Mouse (Mus musculus) MEL (cell line): Measurements from ENCODE around the gene Diaph2. TPM values are rescaled to one million over a fixed set of nuclear protein-coding genes. Genes with fewer than 3 reads are reported as not detected.

ENCODE experiments used
- DNase-seq: peaks from one replicate; pipeline ENCODE4 v3.0.0; 2011; ENCODE audit warnings: low read depth, low spot score
- H3K27ac ChIP-seq: 2 replicates; pipeline ENCODE4 v1.5.1; 2012; ENCODE audit warnings: low read depth, mild to moderate bottlenecking, control low read depth, low read length, moderate library complexity; ENCODE audit not compliant: control insufficient read depth
- H3K27me3 ChIP-seq, 2 experiments: fragments of 150-350 bp in 1 of 2; sonication (generic) in 1 of 2; 2 replicates each; pipeline ENCODE4 v1.6.1; 2012; ENCODE audit warnings: low read length in 2 of 2, mild to moderate bottlenecking in 2 of 2, improper control_type of control experiment in 1 of 2, moderate library complexity in 1 of 2; ENCODE audit not compliant: insufficient read depth in 2 of 2, control insufficient read depth in 1 of 2
- H3K36me3 ChIP-seq, 2 experiments: 2 replicates each; pipeline ENCODE4 v1.6.1; 2012 to 2014; ENCODE audit warnings: low read length in 2 of 2, improper control_type of control experiment in 1 of 2, inconsistent platforms in 1 of 2, mild to moderate bottlenecking in 1 of 2; ENCODE audit not compliant: insufficient read depth in 2 of 2, control insufficient read depth in 1 of 2
- H3K4me1 ChIP-seq, 2 experiments: fragments of 150-350 bp in 1 of 2; sonication (generic) in 1 of 2; 2 replicates each; pipeline ENCODE4 v1.6.1; 2012; ENCODE audit warnings: low read length in 2 of 2, improper control_type of control experiment in 1 of 2, mild to moderate bottlenecking in 1 of 2; ENCODE audit not compliant: insufficient read depth in 2 of 2, control insufficient read depth in 1 of 2
- H3K4me3 ChIP-seq, 2 experiments: fragments of 150-350 bp in 1 of 2; sonication (generic) in 1 of 2; 2 replicates each; pipeline ENCODE4 v1.5.1; 2012; ENCODE audit warnings: low read depth in 2 of 2, low read length in 2 of 2, mild to moderate bottlenecking in 2 of 2, moderate library complexity in 2 of 2, control low read depth in 1 of 2, improper control_type of control experiment in 1 of 2; ENCODE audit not compliant: control insufficient read depth in 1 of 2, insufficient read depth in 1 of 2
- H3K79me2 ChIP-seq: 2 replicates; pipeline ENCODE4 v1.6.1; 2012; ENCODE audit warnings: mild to moderate bottlenecking, low read length, moderate library complexity; ENCODE audit not compliant: control insufficient read depth, poor library complexity, insufficient read depth
- H3K9ac ChIP-seq: 2 replicates; pipeline ENCODE4 v1.6.1; 2012; ENCODE audit warnings: low read depth, mild to moderate bottlenecking, control low read depth, low read length, moderate library complexity; ENCODE audit not compliant: control insufficient read depth, poor library complexity, severe bottlenecking
- H3K9me3 ChIP-seq: fragments of 150-350 bp; sonication (generic); replicated peaks from 2 replicates; pipeline ENCODE4 v1.6.1; 2012; ENCODE audit warnings: mild to moderate bottlenecking, low read length, improper control_type of control experiment, moderate library complexity; ENCODE audit not compliant: insufficient read depth
- CHD1 ChIP-seq: IDR thresholded peaks from 2 replicates; pipeline ENCODE4 v1.6.1; 2012; ENCODE audit warnings: low read depth, mild to moderate bottlenecking, inconsistent platforms, low read length, improper control_type of control experiment
- CHD2 ChIP-seq: IDR thresholded peaks from 2 replicates; pipeline ENCODE4 v1.6.1; 2011; ENCODE audit warnings: low read length, improper control_type of control experiment
- E2F4 ChIP-seq: IDR thresholded peaks from 2 replicates; pipeline ENCODE4 v1.6.1; 2011; ENCODE audit warnings: low read depth, low read length, improper control_type of control experiment, borderline replicate concordance
- ELF1 ChIP-seq: IDR thresholded peaks from 2 replicates; pipeline ENCODE4 v1.6.1; 2014; ENCODE audit warnings: low read depth, mild to moderate bottlenecking, inconsistent platforms, low read length, improper control_type of control experiment, moderate library complexity
- EP300 ChIP-seq, 2 experiments: IDR thresholded peaks; 2 replicates each; pipeline ENCODE4 v1.6.1; 2011; ENCODE audit warnings: improper control_type of control experiment in 2 of 2, low read length in 2 of 2, low read depth in 1 of 2, mild to moderate bottlenecking in 1 of 2
- ETS1 ChIP-seq: IDR thresholded peaks from 2 replicates; pipeline ENCODE4 v1.6.1; 2012; ENCODE audit warnings: low read depth, mild to moderate bottlenecking, inconsistent platforms, low read length, improper control_type of control experiment, moderate library complexity
- GATA1 ChIP-seq: IDR thresholded peaks from 2 replicates; pipeline ENCODE4 v1.6.1; 2011; ENCODE audit warnings: low read depth, low read length, improper control_type of control experiment
- JUND ChIP-seq: IDR thresholded peaks from 2 replicates; pipeline ENCODE4 v1.6.1; 2011; ENCODE audit warnings: low read depth, mild to moderate bottlenecking, improper control_type of control experiment, low read length
- MAX ChIP-seq: IDR thresholded peaks from 2 replicates; pipeline ENCODE4 v1.6.1; 2011; ENCODE audit warnings: low read length, improper control_type of control experiment
- MAZ ChIP-seq: IDR thresholded peaks from 2 replicates; pipeline ENCODE4 v1.6.1; 2012; ENCODE audit warnings: low read depth, mild to moderate bottlenecking, inconsistent platforms, low read length, improper control_type of control experiment
- MEF2A ChIP-seq: IDR thresholded peaks from 2 replicates; pipeline ENCODE4 v1.6.1; 2014; ENCODE audit warnings: low read depth, mild to moderate bottlenecking, inconsistent platforms, low read length, improper control_type of control experiment; ENCODE audit not compliant: poor library complexity, insufficient replicate concordance, severe bottlenecking; ENCODE audit errors: extremely low read depth
- MXI1 ChIP-seq: IDR thresholded peaks from 2 replicates; pipeline ENCODE4 v1.6.1; 2011; ENCODE audit warnings: mild to moderate bottlenecking, low read depth, low read length, improper control_type of control experiment
- MYB ChIP-seq: IDR thresholded peaks from 2 replicates; pipeline ENCODE4 v1.6.1; 2011; ENCODE audit warnings: mild to moderate bottlenecking, low read depth, low read length, improper control_type of control experiment
- MYC ChIP-seq: IDR thresholded peaks from 2 replicates; pipeline ENCODE4 v1.6.1; 2011; ENCODE audit warnings: low read depth, mild to moderate bottlenecking, low read length, improper control_type of control experiment, moderate library complexity
- NELFE ChIP-seq: IDR thresholded peaks from 2 replicates; pipeline ENCODE4 v1.6.1; 2011; ENCODE audit warnings: low read depth, low read length, improper control_type of control experiment
- RAD21 ChIP-seq: IDR thresholded peaks from 2 replicates; pipeline ENCODE4 v1.6.1; 2011; ENCODE audit warnings: mild to moderate bottlenecking, low read depth, low read length, improper control_type of control experiment
- RCOR1 ChIP-seq: IDR thresholded peaks from 2 replicates; pipeline ENCODE4 v1.6.1; 2012; ENCODE audit warnings: low read depth, mild to moderate bottlenecking, inconsistent platforms, low read length, improper control_type of control experiment
- SIN3A ChIP-seq: IDR thresholded peaks from 2 replicates; pipeline ENCODE4 v1.6.1; 2012; ENCODE audit warnings: low read length, improper control_type of control experiment, inconsistent platforms
- SMC3 ChIP-seq: IDR thresholded peaks from 2 replicates; pipeline ENCODE4 v1.6.1; 2011; ENCODE audit warnings: low read depth, low read length, improper control_type of control experiment
- TAL1 ChIP-seq: IDR thresholded peaks from 2 replicates; pipeline ENCODE4 v1.6.1; 2012; ENCODE audit warnings: mild to moderate bottlenecking, inconsistent platforms, low read length, moderate library complexity, mixed read lengths
- USF1 ChIP-seq: IDR thresholded peaks from 2 replicates; pipeline ENCODE4 v1.6.1; 2014; ENCODE audit warnings: low read depth, mild to moderate bottlenecking, inconsistent platforms, low read length, improper control_type of control experiment, moderate library complexity
- USF2 ChIP-seq, 2 experiments: IDR thresholded peaks; 2 replicates each; pipeline ENCODE4 v1.6.1; 2011 to 2012; ENCODE audit warnings: improper control_type of control experiment in 2 of 2, low read length in 2 of 2, borderline replicate concordance in 1 of 2, inconsistent platforms in 1 of 2, low read depth in 1 of 2, mild to moderate bottlenecking in 1 of 2; ENCODE audit not compliant: insufficient read depth in 1 of 2
- ZC3H11A ChIP-seq: IDR thresholded peaks from 2 replicates; pipeline ENCODE4 v1.6.1; 2012; ENCODE audit warnings: low read depth, mild to moderate bottlenecking, inconsistent platforms, low read length, improper control_type of control experiment
- ZNF384 ChIP-seq: IDR thresholded peaks from 2 replicates; pipeline ENCODE4 v1.6.1; 2012; ENCODE audit warnings: low read depth, mild to moderate bottlenecking, inconsistent platforms, low read length, improper control_type of control experiment
- polyA plus RNA-seq, 2 experiments: library from polyadenylated mRNA; stranded (reverse) in 1 of 2; unstranded in 1 of 2; fragments of >175 nt in 1 of 2; fragments of >200 nt in 1 of 2; gene quantifications; 2 replicates each; pipeline versions ENCODE4 v1.2.1 to v1.2.4; 2012; ENCODE audit warnings: low replicate concordance in 2 of 2, low read depth in 1 of 2; ENCODE audit not compliant: insufficient read length in 2 of 2, insufficient read depth in 1 of 2, missing spikeins in 1 of 2
- total RNA-seq: library from RNA; depleted of rRNA; stranded (reverse); fragments of 300-350 nt; gene quantifications from 2 replicates; pipeline ENCODE4 v1.2.3, GENCODE M21; 2012

Gene Diaph2
- total and polyA plus RNA-seq, 3 experiments = 0.03 TPM; not detected in 2

DNA sequence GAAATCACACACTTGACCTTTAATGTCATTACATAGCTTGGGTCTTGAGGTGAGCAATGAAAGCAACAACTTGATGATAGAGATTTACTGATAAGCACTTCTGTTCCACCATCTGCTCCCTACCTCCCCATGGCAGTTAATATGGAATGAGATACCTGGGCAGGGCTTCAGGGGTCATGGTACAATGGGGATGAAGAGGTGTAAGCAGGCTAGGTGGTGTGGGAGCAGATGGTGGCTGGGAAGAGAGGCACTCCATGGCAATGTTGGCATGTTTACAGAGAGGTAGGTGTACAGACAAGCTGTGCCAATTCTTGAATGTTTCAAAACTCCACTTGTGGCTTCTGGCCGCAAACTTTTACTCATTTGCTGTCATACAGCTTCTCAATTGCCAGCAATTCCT is 402.6 kb downstream of the Diaph2 start:
- DNase-seq = no peak
- no peak for TF ChIP-seq ZC3H11A
- H3K9me3 ChIP-seq = no peaks in the 10 kb centered on the region
- no peak overlapping the region for H3K4me3 ChIP-seq
- no peaks in the 10 kb centered on the region for H3K36me3 ChIP-seq
- H3K27ac ChIP-seq = no peak overlapping the region
- H3K4me1 ChIP-seq = no peaks in the 10 kb centered on the region
- H3K79me2 ChIP-seq = no peaks in the 10 kb centered on the region
- H3K9ac ChIP-seq = no peak overlapping the region
- no peaks in the 10 kb centered on the region for H3K27me3 ChIP-seq

GRCm38 (mm10) chrX:130173126-130173525 is 423.6 kb downstream of the Diaph2 start:
- H3K9ac ChIP-seq = no peak overlapping the region
- no peak overlapping the region for H3K27ac ChIP-seq
- H3K79me2 ChIP-seq = no peaks in the 10 kb centered on the region
- H3K4me1 ChIP-seq = no peaks in the 10 kb centered on the region; a peak in 1 of 4 replicates
- peaks cover 0 to 7% of the 10 kb centered on the region in 2 experiments; a peak in 2 of 4 replicates for H3K36me3 ChIP-seq
- no peaks in the 10 kb centered on the region for H3K9me3 ChIP-seq
- DNase-seq = peak; percentile 66
- H3K4me3 ChIP-seq = no peak overlapping the region
- H3K27me3 ChIP-seq = no peaks in the 10 kb centered on the region
- TF ChIP-seq USF2 (IDR thresholded peaks at IDR 0.05; ENCODE audit: borderline replicate concordance in 1 of 2, insufficient read depth in 1 of 2, low read depth in 1 of 2, low read length in 2 of 2) = no peak
- no peak for TF ChIP-seq MEF2A
- TF ChIP-seq ZC3H11A = no peak
- no peak for TF ChIP-seq SMC3
- peak; percentile 75; the same call in 1 of the 2 replicates for TF ChIP-seq JUND
- TF ChIP-seq MYC = peak; percentile 55; the same call in 1 of the 2 replicates
- TF ChIP-seq EP300 (IDR thresholded peaks at IDR 0.05; ENCODE audit: low read depth in 1 of 2, low read length in 2 of 2) = peak; percentile 70 to 81
- TF ChIP-seq GATA1 = peak; percentile 58; the same call in 1 of the 2 replicates
- TF ChIP-seq TAL1 = no peak
- TF ChIP-seq, all 39 proteins: peak for 4

DNA sequence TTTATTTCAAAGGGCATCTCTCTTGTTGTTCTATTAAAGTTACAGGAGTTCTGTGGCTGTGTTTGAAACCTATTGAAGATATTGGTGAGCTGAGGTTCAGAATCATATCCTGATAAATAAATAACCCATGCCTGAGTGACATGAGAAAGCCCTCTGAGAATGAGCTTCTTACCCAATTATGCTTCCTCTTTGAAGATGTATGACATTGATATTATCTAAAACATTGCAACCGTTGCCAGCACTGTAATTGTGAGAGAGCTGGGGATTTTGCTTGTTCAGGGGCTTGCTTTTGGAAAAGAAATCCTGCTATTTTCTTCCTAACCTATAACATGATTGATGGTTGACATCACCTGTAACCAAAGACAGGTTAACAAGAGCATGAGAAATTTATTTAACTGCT is 438.3 kb downstream of the Diaph2 start:
- Histone ChIP-seq H3K27me3 (no peaks in the 10 kb centered on the region), H3K79me2 (no peaks in the 10 kb centered on the region), H3K27ac (peak overlapping the region; percentile 23; the same call in 1 of the 2 replicates), H3K9me3 (no peaks in the 10 kb centered on the region), H3K4me3 (no peak overlapping the region), H3K4me1 (peaks cover 5 to 19% of the 10 kb centered on the region in 2 experiments), H3K9ac (no peak overlapping the region), H3K36me3 (peaks cover 0 to 20% of the 10 kb centered on the region in 2 experiments; a peak in 2 of 4 replicates)
- DNase-seq = peak; percentile 68
- TF ChIP-seq ELF1 (no peak), MAX (no peak), MYC (no peak), ZNF384 (no peak), MXI1 (peak; percentile 9; the same call in 1 of the 2 replicates), MAZ (no peak), CHD1 (no peak), EP300 (IDR thresholded peaks at IDR 0.05; ENCODE audit: low read depth in 1 of 2, low read length in 2 of 2) (0 out of 4 replicates have a peak, but pooled peaks have one; percentile 40 to 42), RCOR1 (peak; percentile 46; the same call in 1 of the 2 replicates), ETS1 (no peak), TAL1 (no peak), USF2 (IDR thresholded peaks at IDR 0.05; ENCODE audit: borderline replicate concordance in 1 of 2, insufficient read depth in 1 of 2, low read depth in 1 of 2, low read length in 2 of 2) (no peak), SMC3 (no peak), SIN3A (no peak), USF1 (no peak), MYB (0 out of 2 replicates have a peak, but pooled peaks have one; percentile 6), RAD21 (no peak), CHD2 (no peak), E2F4 (no peak), GATA1 (peak; percentile 65), NELFE (no peak)
